Mouse (Mus musculus) frontal cortex, postnatal 10 days (tissue): ENCODE results near the gene Prss41.

ENCODE experiments used
- DNase-seq, 2 experiments: peaks; one replicate each; pipeline ENCODE4 v3.0.0; 2022; ENCODE audit warnings: low spot score in 2 of 2, mixed read lengths in 1 of 2

The Prss41 gene

DNA sequence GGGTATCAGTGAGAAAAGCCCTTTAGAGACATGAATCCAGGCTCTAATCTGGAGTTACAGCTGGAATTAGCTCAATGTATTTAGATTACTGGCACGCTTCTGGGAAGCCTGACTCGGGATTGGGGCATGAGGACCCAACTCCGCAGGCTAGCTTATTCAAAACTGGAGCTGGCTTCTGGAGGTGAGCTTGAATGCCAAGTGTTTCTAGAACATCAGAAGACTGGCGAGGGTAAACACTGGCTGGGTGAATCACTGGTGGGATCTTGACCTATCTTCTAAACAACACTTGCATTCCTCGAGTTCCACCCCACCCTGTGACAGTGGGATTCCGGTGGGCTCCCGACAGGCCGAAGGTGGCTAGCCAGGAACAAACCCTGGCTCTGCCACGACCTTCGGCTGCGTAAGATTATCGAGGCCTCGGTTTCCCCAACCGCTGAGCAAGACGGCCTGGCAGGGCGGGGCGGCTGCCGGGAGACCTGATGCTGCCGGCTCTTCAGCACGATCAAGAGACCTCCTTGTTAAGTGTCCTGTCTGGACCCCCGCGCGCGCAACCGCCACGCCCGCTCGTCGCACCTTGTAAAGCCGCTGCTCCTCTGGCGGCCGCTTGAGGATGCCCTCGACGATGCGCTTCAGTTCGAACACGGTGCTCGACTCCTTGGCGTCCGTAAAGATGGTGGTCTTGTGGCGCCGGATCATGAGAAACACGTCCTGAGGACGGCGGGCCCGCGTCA lies 15.5 kb downstream of the Prss41 start:
- DNase-seq: peak; percentile 57 to 70

DNA sequence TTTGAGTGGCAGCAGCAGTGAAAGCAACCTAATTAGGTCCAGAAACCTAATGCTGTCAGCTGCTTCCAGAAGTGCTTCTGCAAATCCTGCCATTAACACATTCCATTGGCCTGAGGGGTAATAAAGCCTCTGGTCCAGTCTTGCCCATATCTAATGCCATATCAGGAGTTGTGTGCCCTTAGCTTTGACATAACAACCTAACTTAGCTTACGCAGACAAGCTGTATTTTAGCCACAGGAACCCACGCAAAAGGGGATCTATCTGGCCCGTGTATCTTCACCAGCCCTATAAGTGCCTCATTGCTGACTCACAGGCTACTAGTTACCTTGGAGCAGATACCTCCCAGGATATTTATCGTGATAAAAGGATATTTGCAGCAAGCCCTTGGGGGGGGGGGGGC lies 18.4 kb downstream of the Prss41 start:
- no peak for DNase-seq

DNA sequence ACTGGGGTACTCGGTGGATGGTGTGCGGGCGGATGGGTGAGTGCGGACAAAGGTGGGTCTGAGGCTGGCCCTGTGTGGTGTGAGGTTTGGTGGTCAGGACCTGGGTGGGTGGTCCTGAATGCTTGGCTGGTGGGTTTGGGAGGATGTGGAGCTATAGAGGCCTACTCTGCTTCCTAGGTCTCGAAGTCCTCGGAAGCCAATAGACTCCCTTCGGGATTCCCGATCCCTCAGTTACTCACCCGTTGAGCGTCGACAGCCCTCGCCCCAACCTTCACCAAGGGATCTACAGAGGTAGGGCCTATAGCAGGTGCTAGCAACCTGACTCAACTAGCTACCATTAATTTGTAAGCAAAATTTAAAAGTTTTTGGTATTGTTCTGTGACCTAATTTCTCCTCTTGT lies 20.4 kb downstream of the Prss41 start:
- DNase-seq: no peak

DNA sequence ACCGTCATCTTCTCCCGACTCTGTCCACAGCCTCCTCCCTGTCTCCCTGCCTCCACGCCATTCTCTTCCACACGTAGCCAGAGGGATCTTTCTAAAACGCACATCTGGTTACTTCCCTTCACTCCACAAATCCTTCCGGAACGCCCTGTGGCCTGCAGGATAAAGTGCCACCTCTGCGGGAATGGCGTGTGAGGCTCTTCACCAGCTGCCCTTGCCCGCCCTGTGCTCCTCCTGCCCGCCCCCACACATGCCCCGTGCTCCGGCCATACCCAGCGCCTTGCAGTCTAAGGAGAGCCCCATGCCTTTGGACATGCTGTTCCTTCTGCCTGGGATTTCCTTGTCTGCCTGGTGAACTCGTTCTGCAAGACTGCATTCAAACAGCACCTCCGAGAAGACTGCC lies 21.0 kb downstream of the Prss41 start:
- no peak for DNase-seq

DNA sequence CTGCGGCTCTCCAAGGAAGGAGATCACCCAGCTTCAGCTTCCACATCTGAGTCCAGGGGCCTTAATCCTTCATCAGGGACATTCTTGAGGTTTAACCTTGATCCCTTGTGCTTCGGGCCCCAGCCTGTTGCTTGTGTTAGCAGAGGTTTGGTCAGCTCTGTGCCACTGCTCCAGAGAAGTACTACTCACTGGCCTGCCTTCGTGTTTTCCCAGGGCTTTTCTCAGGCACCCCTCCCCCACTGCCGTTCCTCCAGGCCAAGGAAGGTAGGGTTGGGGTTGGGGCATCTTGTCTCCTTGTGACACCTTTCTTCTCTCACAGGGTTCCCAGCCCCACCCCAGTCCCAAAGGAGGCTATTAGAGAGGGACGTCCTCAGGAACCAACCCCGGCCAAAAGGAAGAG lies 21.9 kb downstream of the Prss41 start:
- no peak for DNase-seq

DNA sequence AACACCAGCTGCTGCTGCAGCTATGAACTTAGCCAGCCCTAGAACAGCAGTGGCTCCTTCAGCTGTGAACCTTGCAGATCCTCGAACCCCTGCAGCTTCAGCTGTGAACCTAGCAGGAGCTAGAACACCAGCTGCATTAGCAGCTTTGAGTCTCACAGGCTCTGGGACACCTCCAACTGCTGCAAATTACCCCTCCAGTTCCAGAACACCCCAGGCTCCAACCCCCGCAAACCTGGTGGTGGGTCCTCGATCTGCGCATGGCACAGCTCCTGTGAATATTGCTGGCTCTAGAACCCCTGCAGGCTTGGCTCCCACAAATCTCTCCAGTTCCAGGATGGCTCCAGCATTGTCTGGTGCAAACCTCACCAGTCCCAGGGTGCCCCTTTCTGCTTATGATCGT lies 23.2 kb downstream of the Prss41 start:
- DNase-seq: no peak

DNA sequence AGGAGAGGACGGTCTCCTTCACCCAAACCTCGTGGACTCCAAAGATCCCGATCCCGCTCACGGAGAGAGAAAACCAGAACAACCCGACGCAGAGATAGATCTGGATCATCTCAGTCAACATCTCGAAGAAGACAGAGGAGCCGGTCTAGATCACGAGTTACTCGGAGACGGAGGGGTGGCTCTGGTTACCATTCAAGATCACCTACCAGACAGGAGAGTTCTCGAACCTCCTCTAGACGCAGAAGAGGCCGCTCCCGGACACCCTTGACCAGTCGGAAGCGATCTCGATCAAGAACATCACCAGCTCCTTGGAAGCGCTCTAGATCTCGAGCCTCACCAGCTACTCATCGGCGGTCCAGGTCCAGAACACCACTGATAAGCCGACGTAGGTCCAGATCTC lies 24.7 kb downstream of the Prss41 start:
- DNase-seq: no peak

DNA sequence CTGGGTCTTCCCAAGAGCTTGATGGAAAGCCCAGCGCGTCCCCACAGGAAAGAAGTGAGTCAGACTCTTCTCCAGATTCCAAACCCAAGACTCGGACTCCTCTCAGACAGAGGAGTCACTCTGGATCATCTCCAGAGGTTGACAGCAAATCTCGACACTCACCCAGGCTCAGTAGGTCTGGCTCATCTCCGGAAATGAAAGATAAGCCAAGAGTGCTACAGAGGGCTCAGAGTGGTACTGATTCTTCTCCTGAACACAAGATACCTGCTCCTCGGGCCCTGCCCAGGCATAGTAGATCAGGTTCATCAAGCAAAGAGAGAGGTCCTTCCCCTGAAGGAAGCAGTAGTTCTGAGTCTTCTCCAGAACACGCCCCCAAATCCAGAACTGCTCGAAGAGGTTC lies 25.4 kb downstream of the Prss41 start:
- no peak for DNase-seq

DNA sequence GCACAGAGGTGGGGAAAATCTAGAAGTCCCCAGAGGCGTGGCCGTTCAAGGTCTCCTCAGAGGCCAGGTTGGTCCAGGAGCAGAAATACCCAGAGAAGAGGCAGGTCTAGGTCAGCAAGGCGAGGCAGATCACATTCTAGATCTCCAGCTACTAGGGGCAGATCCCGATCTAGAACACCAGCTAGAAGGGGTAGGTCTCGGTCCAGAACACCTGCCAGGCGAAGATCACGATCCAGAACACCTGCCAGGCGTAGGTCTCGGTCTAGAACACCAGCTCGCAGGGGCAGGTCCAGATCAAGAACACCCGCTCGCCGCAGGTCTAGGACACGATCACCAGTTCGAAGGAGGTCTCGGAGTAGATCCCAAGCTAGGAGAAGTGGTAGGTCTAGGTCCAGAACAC lies 28.3 kb downstream of the Prss41 start:
- DNase-seq: no peak

DNA sequence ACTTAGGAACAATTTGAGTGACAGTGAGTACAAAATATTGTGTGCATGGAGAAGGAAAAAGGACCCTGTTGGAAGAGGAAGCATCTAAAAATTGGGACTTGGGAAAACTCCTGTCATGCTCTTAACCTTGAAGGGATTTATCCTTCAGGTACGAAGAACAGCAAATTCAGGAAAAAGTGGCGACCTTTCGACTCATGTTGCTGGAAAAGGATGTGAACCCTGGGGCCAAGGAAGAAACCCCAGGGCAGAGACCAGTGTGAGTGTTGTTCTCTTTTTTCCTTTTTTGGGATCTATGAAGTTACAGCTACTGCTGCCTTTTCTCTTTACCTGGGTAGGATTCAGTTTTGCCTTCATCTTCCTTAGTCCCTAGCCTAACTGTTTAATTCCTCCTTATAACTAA lies 36.1 kb downstream of the Prss41 start:
- no peak for DNase-seq

DNA sequence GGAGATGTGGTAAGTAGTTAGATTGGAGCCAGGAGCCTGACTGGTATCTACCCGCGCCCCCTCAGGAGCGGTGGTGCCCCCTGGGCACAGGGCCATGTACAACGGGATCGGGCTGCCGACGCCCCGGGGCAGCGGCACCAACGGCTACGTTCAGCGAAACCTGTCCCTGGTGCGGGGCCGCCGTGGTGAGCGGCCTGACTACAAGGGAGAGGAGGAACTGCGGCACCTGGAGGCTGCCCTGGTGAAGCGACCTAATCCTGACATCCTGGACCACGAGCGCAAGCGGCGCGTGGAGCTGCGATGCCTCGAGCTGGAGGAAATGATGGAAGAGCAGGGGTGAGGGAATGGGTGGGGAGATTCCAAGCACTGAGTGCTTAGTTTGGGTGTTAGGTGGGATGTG lies 37.1 kb downstream of the Prss41 start:
- DNase-seq: no peak

DNA sequence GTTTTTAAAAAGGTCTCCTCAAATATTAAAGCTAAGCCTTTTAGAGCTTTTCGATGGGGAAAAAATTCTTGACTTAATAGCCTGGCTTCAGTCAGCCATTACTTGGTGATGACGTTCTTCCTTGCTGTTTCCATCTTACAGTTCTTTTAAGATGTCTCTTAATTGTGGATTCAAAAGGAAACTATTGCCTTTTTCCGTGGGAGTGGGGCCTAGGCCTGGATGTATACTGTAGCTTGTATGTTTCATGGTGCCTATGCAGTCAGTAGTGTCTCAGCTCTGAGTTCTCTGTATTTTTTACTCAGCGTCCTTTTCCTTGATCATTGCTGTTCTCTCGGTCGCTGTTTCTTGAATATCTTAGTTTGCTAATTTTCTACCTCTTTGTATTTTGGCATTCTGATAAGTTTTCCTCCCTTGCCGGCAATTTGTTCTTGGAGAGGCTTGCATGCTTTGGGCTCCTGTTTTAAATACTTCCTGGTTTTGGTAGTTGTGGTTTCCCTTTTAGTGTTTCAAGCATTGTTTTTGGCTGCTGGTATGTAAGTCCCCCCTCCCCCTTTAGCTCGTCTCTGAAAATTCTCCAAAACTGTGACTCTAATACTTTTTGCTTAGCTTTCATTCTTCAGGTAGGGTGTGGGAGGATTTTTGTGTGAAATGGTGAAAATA lies 39.4 kb downstream of the Prss41 start:
- DNase-seq: no peak

DNA sequence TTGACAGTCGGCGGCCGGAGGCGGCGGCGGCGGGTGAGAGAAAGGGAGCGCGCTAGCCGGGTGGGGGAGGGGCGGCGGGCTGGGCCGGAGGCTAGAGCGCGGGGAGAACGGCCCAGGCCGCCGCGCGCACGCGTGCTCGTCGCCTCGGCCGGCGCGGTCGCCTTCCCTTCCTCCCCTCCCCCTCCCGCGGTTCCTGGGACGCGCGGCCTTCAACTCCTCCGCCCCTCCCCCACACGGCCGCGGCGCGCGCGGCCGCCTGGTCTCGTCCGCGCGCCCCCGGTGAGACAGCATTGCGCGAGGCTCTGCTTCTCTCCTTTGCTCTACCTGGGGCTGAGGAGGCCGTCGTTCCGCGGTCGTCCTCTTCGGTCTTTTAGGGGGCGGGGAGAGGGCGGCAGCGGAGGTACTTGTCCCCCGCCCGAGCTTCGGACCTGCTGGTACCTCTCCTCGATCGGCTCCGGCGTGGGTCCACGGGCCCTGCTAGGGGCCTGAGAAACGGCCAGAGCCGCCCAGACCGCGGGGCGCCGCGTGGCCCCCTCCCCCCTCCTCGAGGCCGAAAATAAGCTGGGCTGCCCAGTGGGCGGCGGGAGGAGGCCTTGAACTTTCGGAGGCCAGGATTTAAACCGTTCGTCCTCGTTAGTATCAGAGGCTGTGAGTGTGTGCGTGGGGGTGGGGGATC lies 40.5 kb downstream of the Prss41 start:
- peak; percentile 66 to 71 for DNase-seq

DNA sequence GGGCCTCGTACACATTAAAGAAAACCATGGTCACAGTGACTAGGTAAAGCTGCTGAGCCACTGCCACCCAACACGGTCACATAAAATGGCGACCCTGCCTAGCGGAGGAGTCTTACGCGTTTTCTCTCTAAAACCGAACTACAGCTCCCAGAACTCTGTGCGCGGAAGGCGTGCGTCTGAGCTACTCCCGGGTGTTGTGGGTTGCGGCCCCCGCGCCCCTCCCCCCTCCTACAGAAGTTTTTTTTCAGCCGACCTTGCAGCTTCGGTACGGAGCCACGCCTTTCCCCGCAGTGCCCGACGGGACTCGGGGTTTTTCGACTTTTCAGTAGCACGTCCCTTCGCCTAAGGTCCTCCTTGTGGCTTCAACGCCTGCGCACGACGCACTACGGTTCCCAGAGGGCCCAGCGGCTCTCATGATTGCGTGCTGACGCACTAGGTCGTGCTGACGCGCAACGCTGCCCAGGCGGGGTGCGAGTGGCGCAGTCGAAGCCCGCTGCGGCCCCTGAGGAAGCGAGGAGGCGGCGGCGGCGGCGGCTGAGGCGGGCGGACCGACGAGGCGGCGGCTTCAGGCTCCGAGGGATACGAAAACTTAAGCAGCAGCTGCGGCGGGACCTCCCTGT lies 41.1 kb downstream of the Prss41 start:
- DNase-seq: peak; percentile 98 to 99

DNA sequence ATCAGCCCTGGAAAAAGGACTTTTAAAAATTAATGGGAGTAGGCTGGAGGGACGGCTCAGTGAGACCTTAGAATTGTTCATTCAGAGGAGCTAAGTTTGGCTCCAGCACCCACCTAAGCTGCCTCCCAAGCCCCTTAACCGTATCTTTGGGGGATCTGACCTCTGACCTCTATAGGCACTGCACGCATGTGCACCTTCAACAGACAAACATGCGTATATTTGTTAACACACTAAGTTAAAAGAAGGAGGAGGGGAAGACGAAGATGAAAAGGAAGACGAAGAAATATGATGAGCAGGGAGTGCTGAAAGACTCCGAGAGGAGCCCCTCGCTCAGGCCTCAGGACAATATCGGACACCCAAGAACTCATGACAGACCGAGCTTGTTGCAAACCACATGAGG lies 42.3 kb downstream of the Prss41 start:
- no peak for DNase-seq

DNA sequence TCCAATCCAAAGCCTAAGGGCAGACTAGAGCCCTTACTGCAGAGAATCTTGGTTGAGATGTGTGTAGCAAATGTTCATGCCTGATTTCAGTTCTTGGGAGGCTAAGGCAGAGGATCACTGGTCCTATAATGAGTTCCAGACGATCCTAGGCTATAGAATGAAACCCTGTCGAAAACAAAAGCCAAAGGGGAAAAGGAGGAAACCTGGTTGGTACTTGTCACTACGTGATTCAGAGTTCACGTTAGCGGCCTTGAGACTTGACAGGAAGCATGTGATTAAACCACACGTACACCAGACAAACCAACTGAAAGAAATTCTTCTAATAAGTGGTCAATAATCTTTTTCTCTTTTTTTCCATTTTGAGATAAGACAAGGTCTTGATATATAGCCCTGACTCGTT lies 46.7 kb downstream of the Prss41 start:
- no peak for DNase-seq

DNA sequence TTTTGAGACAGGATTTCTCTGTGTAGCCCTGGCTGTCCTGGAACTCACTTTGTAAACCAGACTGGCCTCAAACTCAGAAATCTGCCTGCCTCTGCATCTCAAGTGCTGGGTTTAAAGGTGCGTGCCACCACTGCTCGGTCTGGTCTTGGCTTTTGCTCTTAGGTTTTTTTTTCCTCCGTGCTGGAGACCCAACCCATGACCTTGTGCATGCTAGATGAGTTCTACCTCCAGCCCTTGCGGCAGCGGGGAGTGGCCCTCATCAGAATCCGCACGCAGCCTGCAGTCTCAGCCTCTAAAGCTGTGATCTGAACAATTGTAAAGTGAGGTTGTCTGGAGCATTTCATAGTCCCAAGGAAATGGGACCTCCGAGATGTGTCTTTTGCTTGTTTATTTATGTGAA lies 48.6 kb downstream of the Prss41 start:
- DNase-seq: no peak

DNA sequence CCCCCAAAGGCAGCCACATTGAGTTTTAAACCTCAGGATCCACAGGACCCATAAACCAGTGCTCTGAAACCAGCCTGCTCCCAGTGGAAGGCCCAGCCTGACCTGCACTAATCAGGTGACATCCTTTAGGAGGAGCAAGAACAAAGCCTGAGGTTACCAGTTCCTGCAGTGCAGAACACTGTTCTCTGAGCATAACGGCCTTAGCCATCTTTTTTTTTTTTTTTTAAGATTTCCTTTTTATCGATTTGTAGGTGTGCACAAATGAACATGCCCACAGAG lies 53.0 kb downstream of the Prss41 start:
- no peak for DNase-seq

DNA sequence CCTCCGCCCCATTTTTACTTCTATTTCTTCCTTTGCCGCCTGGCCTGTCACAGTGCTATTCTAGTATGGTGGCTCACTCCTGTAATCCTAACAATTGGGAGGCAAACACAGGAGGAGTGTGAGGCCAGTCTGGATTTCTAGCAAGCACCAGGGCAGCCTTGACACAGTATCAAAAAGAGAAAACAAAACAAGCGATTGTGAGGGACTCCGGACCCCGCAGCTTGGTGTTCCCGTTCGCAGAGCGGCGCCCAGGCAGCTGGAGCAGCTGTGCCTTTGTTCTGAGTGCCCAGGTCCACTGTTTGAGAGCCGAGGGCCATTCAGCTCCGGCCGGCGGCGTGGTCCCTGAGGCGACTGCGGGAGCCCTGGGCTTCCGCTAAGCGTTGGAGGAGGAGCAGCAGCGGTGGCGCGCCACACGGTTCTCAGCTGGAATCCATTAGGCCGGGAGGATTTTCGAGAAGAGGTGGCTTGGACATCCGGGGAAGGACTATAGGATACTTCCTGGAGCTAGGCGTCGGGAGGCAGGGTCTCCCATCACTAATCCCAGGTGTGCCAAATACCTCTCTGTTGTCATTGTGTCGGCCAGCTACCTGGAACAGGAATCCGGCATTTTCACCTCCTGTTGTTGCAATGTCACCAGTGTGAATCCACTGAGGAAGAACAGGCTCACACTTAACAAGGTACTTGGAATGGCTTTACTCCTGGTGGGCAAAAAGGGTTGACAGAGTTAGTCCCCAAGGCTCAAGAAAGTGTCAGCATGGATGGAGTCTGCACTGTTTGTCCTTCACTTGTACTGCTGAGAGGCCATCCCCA lies 53.5 kb downstream of the Prss41 start, which contains the start of gene Srrm2:
Gene Srrm2 (plus strand): TSS at position 264 of the 810 bp plus-strand sequence.
- peak in 1 of 2 experiments; percentile 43 for DNase-seq

DNA sequence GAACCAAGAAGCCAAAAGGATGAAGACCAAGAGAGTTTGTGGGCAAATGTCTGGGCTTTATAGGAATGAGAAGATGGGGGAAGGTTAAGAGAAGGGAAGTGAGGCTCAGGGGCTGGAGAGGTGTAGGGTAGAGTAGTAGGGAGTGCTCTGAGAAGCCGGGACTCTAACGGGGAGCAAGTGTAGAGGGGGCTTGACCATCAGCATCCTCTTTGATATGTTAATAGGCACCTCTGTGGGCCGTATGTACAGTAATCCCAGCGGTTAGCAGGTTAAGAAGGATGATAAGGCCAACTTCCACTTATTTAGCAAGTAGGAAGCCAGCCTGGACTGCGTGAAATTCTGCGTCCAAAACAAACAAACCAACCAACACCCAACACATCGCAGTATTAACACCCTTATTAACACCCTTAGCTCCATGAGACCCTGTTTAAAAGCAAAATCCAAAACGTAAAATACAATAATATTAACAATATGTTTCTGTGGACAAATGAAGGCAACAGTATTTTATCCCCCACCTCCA lies 54.2 kb downstream of the Prss41 start:
- no peak for DNase-seq

DNA sequence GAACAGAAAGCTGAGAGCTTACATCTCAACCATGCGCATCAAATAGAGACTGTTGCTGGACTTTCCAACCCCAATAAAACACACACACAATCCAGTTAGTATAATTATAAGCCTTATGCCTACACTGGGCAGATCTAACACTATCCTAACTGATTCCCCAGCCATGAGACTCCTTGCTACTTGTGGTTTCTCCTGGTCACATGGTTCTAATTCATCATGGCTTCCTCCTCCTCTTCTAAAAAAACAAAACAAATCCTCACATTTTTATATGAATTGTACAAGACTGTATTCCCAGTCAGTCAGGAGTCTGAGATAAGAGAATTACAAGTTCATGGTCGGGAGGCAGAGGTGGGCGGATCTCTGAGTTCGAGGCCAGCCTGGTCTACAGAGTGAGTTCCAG lies 55.0 kb downstream of the Prss41 start:
- DNase-seq: no peak
